Mouse (Mus musculus) adrenal gland, adult 2 months (tissue): ENCODE measurements at regions not wholly inside any gene's neighbourhood (a gene's known extent, or its start where the extent isn't known, plus 50 kb on each side); places are given as distances from the start of the nearest gene placed in this dataset.
A peak's percentile ranks its signal among the peaks of the same experiment; 100 is the strongest.
"Not testable (repeated sequence)": the region's sequence is repeated elsewhere in the genome, so short reads cannot be mapped to it uniquely, and the experiment has no call there.

Source experiments
- DNase-seq: peaks from one replicate; pipeline ENCODE4 v3.0.0; 2021

- DNase-seq = no peak
Observed at GRCm38 (mm10) chr15:16909396-16909795, 180.8 kb downstream of the Cdh9 start.

- DNase-seq = not testable (repeated sequence)
Observed at GRCm38 (mm10) chr15:16909941-16910340, 181.4 kb downstream of the Cdh9 start.

GRCm38 (mm10) chr15:16914966-16915569 lies 186.5 kb downstream of the Cdh9 start:
- no peak for DNase-seq

- DNase-seq = no peak
Observed at GRCm38 (mm10) chr15:16923246-16923645, 194.7 kb downstream of the Cdh9 start.

- no peak for DNase-seq
Observed at GRCm38 (mm10) chr15:16933137-16933677, 204.7 kb downstream of the Cdh9 start.

GRCm38 (mm10) chr15:16934438-16934837 lies 205.9 kb downstream of the Cdh9 start:
- DNase-seq = no peak

GRCm38 (mm10) chr15:16975821-16976220 lies 247.3 kb downstream of the Cdh9 start:
- DNase-seq = not testable (repeated sequence)

- no peak for DNase-seq
Observed at GRCm38 (mm10) chr15:16990848-16991247, 262.3 kb downstream of the Cdh9 start.

- no peak for DNase-seq
Observed at GRCm38 (mm10) chr15:16995667-16996066, 267.1 kb downstream of the Cdh9 start.

- DNase-seq = no peak
Observed at GRCm38 (mm10) chr15:17006139-17006538, 277.6 kb downstream of the Cdh9 start.

- no peak for DNase-seq
Observed at GRCm38 (mm10) chr15:17007811-17008210, 279.3 kb downstream of the Cdh9 start.

- no peak for DNase-seq
Observed at GRCm38 (mm10) chr15:17048867-17049628, 320.5 kb downstream of the Cdh9 start.

- DNase-seq = no peak
Observed at GRCm38 (mm10) chr15:17069772-17070171, 341.2 kb downstream of the Cdh9 start.

GRCm38 (mm10) chr15:17084030-17084429 lies 355.5 kb downstream of the Cdh9 start:
- no peak for DNase-seq

GRCm38 (mm10) chr15:17088644-17089228 lies 360.2 kb downstream of the Cdh9 start:
- DNase-seq = no peak

- DNase-seq = peak; percentile 10
Observed at GRCm38 (mm10) chr15:17098927-17099326, 370.4 kb downstream of the Cdh9 start.

- no peak for DNase-seq
Observed at GRCm38 (mm10) chr15:17101182-17101581, 372.6 kb downstream of the Cdh9 start.

- no peak for DNase-seq
Observed at GRCm38 (mm10) chr15:17135721-17136120, 407.2 kb downstream of the Cdh9 start.

- DNase-seq = no peak
Observed at GRCm38 (mm10) chr15:17180164-17180563, 451.6 kb downstream of the Cdh9 start.

GRCm38 (mm10) chr15:17181358-17182022 lies 452.9 kb downstream of the Cdh9 start:
- no peak for DNase-seq

- DNase-seq = no peak
Observed at GRCm38 (mm10) chr15:17195439-17195838, 466.9 kb downstream of the Cdh9 start.

- no peak for DNase-seq
Observed at GRCm38 (mm10) chr15:17204739-17205138, 476.2 kb downstream of the Cdh9 start.

- no peak for DNase-seq
Observed at GRCm38 (mm10) chr15:17245096-17245495, 516.5 kb downstream of the Cdh9 start.
